Mouse (Mus musculus): Measurements from ENCODE around the gene Gm6096. TPM values are rescaled to one million over a fixed set of nuclear protein-coding genes. Genes with fewer than 3 reads are reported as not detected.

The Gm6096 gene
- polyA plus RNA-seq, 1 experiment from 2014 or later: 1.2 TPM

GRCm38 (mm10) chr7:34232785-34233725, 17.8 kb upstream of the Gm6096 start:
- WGBS: 44% methylated on average over 7 of the region's 7 CpGs
- Histone ChIP-seq H3K27ac (ENCODE audit: low read depth, low read length) (peak overlapping the region; percentile 67), H3K36me3 (ENCODE audit: control insufficient read depth, insufficient read depth, low read length) (peaks cover 2% of the 10 kb centered on the region; the same call in 1 of the 2 replicates), H3K9me3 (ENCODE audit: control insufficient read depth, low read length) (no peaks in the 10 kb centered on the region), H3K4me1 (ENCODE audit: control insufficient read depth, insufficient read depth, low read length) (0 out of 2 replicates have a peak, but pooled peaks cover 6% of the 10 kb centered on the region), H3K4me3 (ENCODE audit: low read depth, low read length) (peak overlapping the region; percentile 44), H3K4me2 (ENCODE audit: low read depth) (peak overlapping the region; percentile 74), H3K9ac (ENCODE audit: low read length) (peak overlapping the region; percentile 55), H3K27me3 (ENCODE audit: control insufficient read depth, insufficient read depth, low read length) (no peaks in the 10 kb centered on the region)
- no peak for DNase-seq (ENCODE audit: low spot score)
- ATAC-seq (ENCODE audit: insufficient read depth, low FRiP score, low TSS enrichment): no peak

GRCm38 (mm10) chr7:34233909-34234609, 16.8 kb upstream of the Gm6096 start:
- DNase-seq (ENCODE audit: low spot score): peak; percentile 99
- Histone ChIP-seq H3K9me3 (ENCODE audit: control insufficient read depth, low read length) (no peaks in the 10 kb centered on the region), H3K36me3 (ENCODE audit: control insufficient read depth, insufficient read depth, low read length) (peaks cover 5% of the 10 kb centered on the region; the same call in 1 of the 2 replicates), H3K9ac (ENCODE audit: low read length) (peak overlapping the region; percentile 55), H3K4me1 (ENCODE audit: control insufficient read depth, insufficient read depth, low read length) (0 out of 2 replicates have a peak, but pooled peaks cover 5% of the 10 kb centered on the region), H3K27me3 (ENCODE audit: control insufficient read depth, insufficient read depth, low read length) (no peaks in the 10 kb centered on the region), H3K4me2 (ENCODE audit: low read depth) (peak overlapping the region; percentile 74), H3K4me3 (ENCODE audit: low read depth, low read length) (peak overlapping the region; percentile 44), H3K27ac (ENCODE audit: low read depth, low read length) (peak overlapping the region; percentile 78)
- ATAC-seq (ENCODE audit: insufficient read depth, low FRiP score, low TSS enrichment): peak; percentile 88
- under 1% methylated on average over 45 of the region's 46 CpGs for WGBS

GRCm38 (mm10) chr7:34234610-34235561, 16.0 kb upstream of the Gm6096 start:
- Histone ChIP-seq H3K27me3 (ENCODE audit: control insufficient read depth, insufficient read depth, low read length) (no peaks in the 10 kb centered on the region), H3K27ac (ENCODE audit: low read depth, low read length) (peak overlapping the region; percentile 78), H3K9me3 (ENCODE audit: control insufficient read depth, low read length) (no peaks in the 10 kb centered on the region), H3K4me3 (ENCODE audit: low read depth, low read length) (peak overlapping the region; percentile 44), H3K4me1 (ENCODE audit: control insufficient read depth, insufficient read depth, low read length) (no peaks in the 10 kb centered on the region), H3K9ac (ENCODE audit: low read length) (peak overlapping the region; percentile 55), H3K4me2 (ENCODE audit: low read depth) (peak overlapping the region; percentile 74), H3K36me3 (ENCODE audit: control insufficient read depth, insufficient read depth, low read length) (peaks cover 7% of the 10 kb centered on the region; the same call in 1 of the 2 replicates)
- ATAC-seq (ENCODE audit: insufficient read depth, low FRiP score, low TSS enrichment): 0 out of 2 replicates have a peak, but pooled peaks have one; percentile 0
- peak; percentile 26 for DNase-seq (ENCODE audit: low spot score)
- WGBS: 4% methylated on average over 17 of the region's 17 CpGs

- ATAC-seq (ENCODE audit: insufficient read depth, low FRiP score, low TSS enrichment) (no peak), DNase-seq (ENCODE audit: low spot score) (no peak)
- Histone ChIP-seq H3K4me2 (ENCODE audit: low read depth) (no peak overlapping the region), H3K9ac (ENCODE audit: low read length) (no peak overlapping the region), H3K27me3 (ENCODE audit: control insufficient read depth, insufficient read depth, low read length) (no peaks in the 10 kb centered on the region), H3K4me1 (ENCODE audit: control insufficient read depth, insufficient read depth, low read length) (no peaks in the 10 kb centered on the region), H3K4me3 (ENCODE audit: low read depth, low read length) (no peak overlapping the region), H3K36me3 (ENCODE audit: control insufficient read depth, insufficient read depth, low read length) (peaks cover 7% of the 10 kb centered on the region; the same call in 1 of the 2 replicates), H3K27ac (ENCODE audit: low read depth, low read length) (no peak overlapping the region), H3K9me3 (ENCODE audit: control insufficient read depth, low read length) (no peaks in the 10 kb centered on the region)
- 89% methylated on average over 5 of the region's 5 CpGs for WGBS
Observed at GRCm38 (mm10) chr7:34235602-34236001, 15.2 kb upstream of the Gm6096 start.

GRCm38 (mm10) chr7:34238086-34238485, 12.8 kb upstream of the Gm6096 start:
- H3K4me2 ChIP-seq (ENCODE audit: low read depth): no peak overlapping the region
- H3K27me3 ChIP-seq (ENCODE audit: control insufficient read depth, insufficient read depth, low read length): no peaks in the 10 kb centered on the region
- ATAC-seq (ENCODE audit: insufficient read depth, low FRiP score, low TSS enrichment): no peak
- H3K9me3 ChIP-seq (ENCODE audit: control insufficient read depth, low read length): no peaks in the 10 kb centered on the region
- H3K27ac ChIP-seq (ENCODE audit: low read depth, low read length): no peak overlapping the region
- H3K9ac ChIP-seq (ENCODE audit: low read length): no peak overlapping the region
- peaks cover 7% of the 10 kb centered on the region; the same call in 1 of the 2 replicates for H3K36me3 ChIP-seq (ENCODE audit: control insufficient read depth, insufficient read depth, low read length)
- H3K4me1 ChIP-seq (ENCODE audit: control insufficient read depth, insufficient read depth, low read length): no peaks in the 10 kb centered on the region
- H3K4me3 ChIP-seq (ENCODE audit: low read depth, low read length): no peak overlapping the region
- DNase-seq (ENCODE audit: low spot score): no peak
- WGBS: 88% methylated on average over 5 of the region's 5 CpGs

GRCm38 (mm10) chr7:34242176-34242575, 8.7 kb upstream of the Gm6096 start:
- H3K9me3 ChIP-seq (ENCODE audit: control insufficient read depth, low read length): no peaks in the 10 kb centered on the region
- H3K4me1 ChIP-seq (ENCODE audit: control insufficient read depth, insufficient read depth, low read length): no peaks in the 10 kb centered on the region
- DNase-seq (ENCODE audit: low spot score) (no peak), ATAC-seq (ENCODE audit: insufficient read depth, low FRiP score, low TSS enrichment) (no peak)
- WGBS: 91% methylated on average over 11 of the region's 11 CpGs
- H3K27ac ChIP-seq (ENCODE audit: low read depth, low read length): no peak overlapping the region
- H3K36me3 ChIP-seq (ENCODE audit: control insufficient read depth, insufficient read depth, low read length): peaks cover 11% of the 10 kb centered on the region
- H3K9ac ChIP-seq (ENCODE audit: low read length): no peak overlapping the region
- no peak overlapping the region for H3K4me3 ChIP-seq (ENCODE audit: low read depth, low read length)
- no peaks in the 10 kb centered on the region for H3K27me3 ChIP-seq (ENCODE audit: control insufficient read depth, insufficient read depth, low read length)
- no peak overlapping the region for H3K4me2 ChIP-seq (ENCODE audit: low read depth)

GRCm38 (mm10) chr7:34246870-34247499, 3.9 kb upstream of the Gm6096 start:
- H3K9me3 ChIP-seq (ENCODE audit: control insufficient read depth, low read length): no peaks in the 10 kb centered on the region

More at GRCm38 (mm10) chr7:34246870-34247499, 3.9 kb upstream of the Gm6096 start:
- Histone ChIP-seq H3K9ac (ENCODE audit: low read length) (no peak overlapping the region), H3K4me3 (ENCODE audit: low read depth, low read length) (no peak overlapping the region), H3K4me1 (ENCODE audit: control insufficient read depth, insufficient read depth, low read length) (no peaks in the 10 kb centered on the region), H3K36me3 (ENCODE audit: control insufficient read depth, insufficient read depth, low read length) (peaks cover 6% of the 10 kb centered on the region), H3K27ac (ENCODE audit: low read depth, low read length) (no peak overlapping the region), H3K27me3 (ENCODE audit: control insufficient read depth, insufficient read depth, low read length) (no peaks in the 10 kb centered on the region), H3K4me2 (ENCODE audit: low read depth) (no peak overlapping the region)
- ATAC-seq (ENCODE audit: insufficient read depth, low FRiP score, low TSS enrichment) (no peak), DNase-seq (ENCODE audit: low spot score) (no peak)
- 88% methylated on average over 3 of the region's 3 CpGs for WGBS

Data from neural tube, embryonic 11.5 days (tissue).